Mouse (Mus musculus) stomach, postnatal 0 days (tissue): ENCODE results near the gene Apobr.

ENCODE experiments used
- CTCF ChIP-seq: IDR thresholded peaks from 2 replicates; pipeline ENCODE4 v1.5.1; 2016; ENCODE audit warnings: antibody characterized with exemption, low read depth, mild to moderate bottlenecking, moderate library complexity
- EP300 ChIP-seq: optimal IDR thresholded peaks from 2 replicates; pipeline ENCODE3; 2016; ENCODE audit warnings: antibody characterized with exemption

- TF ChIP-seq EP300, result no peak
- TF ChIP-seq CTCF, result no peak
These were observed 38.6 kb downstream of the Apobr start for GRCm38 (mm10) chr7:126623381-126623780.
